Mouse (Mus musculus) forebrain, embryonic 13.5 days (tissue): ENCODE measurements around the gene Anp32a. TPM values are rescaled to one million over a fixed set of nuclear protein-coding genes. Genes with fewer than 3 reads are reported as not detected.

Source experiments
- ATAC-seq: fragments of 200-750 bp; cut with Nextera tagmentation; 2 replicates; pipeline ENCODE4 v1.8.0; 2017
- H3K27ac ChIP-seq: fragments of 300-500 bp; sonication (generic); 2 replicates; pipeline ENCODE4 v1.5.1; 2015; ENCODE audit warnings: inconsistent platforms, mild to moderate bottlenecking, moderate library complexity
- H3K27me3 ChIP-seq: fragments of 300-500 bp; sonication (generic); 2 replicates; pipeline ENCODE4 v1.6.1; 2015; ENCODE audit warnings: mild to moderate bottlenecking, inconsistent platforms
- H3K36me3 ChIP-seq: fragments of 300-500 bp; sonication (generic); 2 replicates; pipeline ENCODE4 v1.6.1; 2015; ENCODE audit warnings: mild to moderate bottlenecking, inconsistent platforms; ENCODE audit not compliant: poor library complexity, severe bottlenecking
- H3K4me1 ChIP-seq: fragments of 300-500 bp; sonication (generic); 2 replicates; pipeline ENCODE4 v1.6.1; 2015; ENCODE audit warnings: inconsistent platforms
- H3K4me2 ChIP-seq: fragments of 300-500 bp; sonication (generic); 2 replicates; pipeline ENCODE4 v1.6.1; 2015; ENCODE audit warnings: inconsistent platforms, mild to moderate bottlenecking, moderate library complexity
- H3K4me3 ChIP-seq: fragments of 300-500 bp; sonication (generic); 2 replicates; pipeline ENCODE4 v1.5.1; 2015; ENCODE audit warnings: mild to moderate bottlenecking, inconsistent platforms
- H3K9ac ChIP-seq: fragments of 300-500 bp; sonication (generic); 2 replicates; pipeline ENCODE4 v1.6.1; 2015; ENCODE audit warnings: mild to moderate bottlenecking, inconsistent platforms
- H3K9me3 ChIP-seq: fragments of 300-500 bp; sonication (generic); replicated peaks from 2 replicates; pipeline ENCODE4 v1.6.1; 2016; ENCODE audit warnings: inconsistent platforms
- WGBS: fragments of 180-500 bp; shearing (Covaris S2); methylation state at CpG from one replicate; pipeline ENCODE4 v1.1.7; 2015; 5-methylcytosine and 5-hydroxymethylcytosine counted together
- polyA plus RNA-seq: library from polyadenylated mRNA; unstranded; fragments of >200 nt; fragmentation: Nextera tagmentation; extraction: Ambion mirVana; gene quantifications from 2 replicates; pipeline ENCODE4 v1.2.1, GENCODE M21; 2015

The Anp32a gene
- polyA plus RNA-seq = 254 and 256 TPM in 2 replicates

DNA sequence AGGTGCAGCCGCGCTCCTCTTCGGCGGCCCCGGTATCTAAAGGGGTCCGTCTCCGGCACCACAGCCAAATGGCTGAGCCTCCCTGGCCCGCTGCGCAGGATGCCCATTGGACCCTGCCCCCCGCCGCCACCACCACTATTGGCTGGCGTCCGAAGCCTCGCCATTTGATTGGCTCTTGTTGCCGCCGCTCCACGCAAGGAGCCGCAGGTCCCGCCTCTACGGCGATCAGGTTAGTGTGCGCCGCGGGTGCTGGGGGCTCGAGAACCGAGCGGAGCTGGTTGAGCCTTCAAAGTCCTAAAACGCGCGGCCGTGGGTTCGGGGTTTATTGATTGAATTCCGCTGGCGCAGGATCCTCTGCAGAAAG lies at the start of gene Anp32a:
Gene Anp32a (plus strand): TSS at position 171 of the 364 bp plus-strand sequence.
- Histone ChIP-seq H3K9ac (peak within 1 kb of the TSS; percentile 98), H3K9me3 (no peaks in the 10 kb centered on the region), H3K27ac (peak within 1 kb of the TSS; percentile 99), H3K4me3 (peak within 1 kb of the TSS; percentile 94), H3K4me1 (peaks cover 29% of the 10 kb centered on the region), H3K27me3 (no peaks in the 10 kb centered on the region), H3K4me2 (peak within 1 kb of the TSS; percentile 82), H3K36me3 (no peaks in the 10 kb centered on the region)
- peak; percentile 93 for ATAC-seq
- under 1% methylated on average over 34 of the region's 34 CpGs for WGBS

DNA sequence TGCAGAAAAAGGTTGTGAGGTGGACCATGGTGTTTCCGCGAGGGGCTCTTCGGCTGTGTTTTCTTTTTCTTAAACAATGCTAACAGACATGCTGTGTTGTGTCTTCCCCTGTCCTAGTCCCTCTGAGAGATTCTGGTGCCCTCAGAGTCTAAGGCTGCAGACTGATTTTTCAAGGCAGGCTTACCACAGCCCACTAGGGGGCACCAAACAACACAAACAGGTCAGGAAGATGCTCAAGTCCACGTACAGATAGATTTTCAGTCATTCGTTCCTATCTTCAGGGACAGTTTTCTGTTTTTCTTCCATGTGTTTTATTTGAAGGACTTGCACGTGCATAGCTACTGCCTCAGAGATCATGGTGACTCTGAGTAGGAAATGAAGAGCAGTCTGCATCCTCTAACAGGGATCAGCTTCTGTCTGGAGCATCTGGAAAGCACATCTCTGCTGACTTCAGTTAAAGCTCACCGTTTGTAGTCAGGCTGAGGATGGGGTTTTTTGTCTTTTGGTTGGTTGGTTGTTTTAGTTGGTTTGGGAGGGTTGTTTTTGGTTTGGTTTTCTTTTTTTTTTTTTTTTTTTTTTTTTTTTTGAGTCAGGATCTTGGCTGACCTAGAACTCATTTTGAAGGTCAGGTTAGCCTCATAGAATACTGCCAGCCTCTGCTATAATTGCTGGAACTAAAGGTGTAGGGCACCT lies 45.9 kb upstream of the Anp32a start:
- H3K4me2 ChIP-seq = no peak overlapping the region
- H3K27me3 ChIP-seq = no peaks in the 10 kb centered on the region
- H3K36me3 ChIP-seq = no peaks in the 10 kb centered on the region

DNA sequence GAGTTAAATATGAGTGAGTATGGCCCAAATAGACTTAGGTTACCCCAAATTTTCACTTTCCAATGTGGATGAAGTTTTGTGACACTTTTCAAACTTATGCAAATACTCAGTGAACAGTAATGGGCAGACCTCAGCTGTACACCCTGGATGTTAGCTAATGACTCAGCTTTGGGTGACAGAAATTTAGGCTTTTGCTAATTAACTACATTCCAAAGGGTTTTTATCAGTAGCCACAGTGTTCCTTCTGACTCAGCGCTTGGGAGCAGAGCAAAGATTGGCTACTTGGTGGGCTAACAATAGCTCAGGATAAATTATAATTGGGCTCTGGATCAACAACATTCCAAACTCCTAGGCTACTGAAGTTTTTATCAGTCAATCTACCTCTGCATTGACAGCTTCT lies 44.2 kb upstream of the Anp32a start:
- Histone ChIP-seq H3K4me3 (no peak overlapping the region), H3K4me2 (no peak overlapping the region), H3K9me3 (no peaks in the 10 kb centered on the region), H3K9ac (no peak overlapping the region), H3K4me1 (peaks cover 16% of the 10 kb centered on the region), H3K27me3 (no peaks in the 10 kb centered on the region), H3K36me3 (no peaks in the 10 kb centered on the region), H3K27ac (no peak overlapping the region)
- 17% methylated on average over 1 of the region's 1 CpGs for WGBS
- ATAC-seq = no peak

More for the DNA sequence above, 45.9 kb upstream of the Anp32a start:
- H3K27ac ChIP-seq = no peak overlapping the region
- H3K4me1 ChIP-seq = peaks cover 16% of the 10 kb centered on the region
- 28% methylated on average over 7 of the region's 7 CpGs for WGBS
- no peaks in the 10 kb centered on the region for H3K9me3 ChIP-seq
- ATAC-seq = no peak
- no peak overlapping the region for H3K9ac ChIP-seq
- no peak overlapping the region for H3K4me3 ChIP-seq

DNA sequence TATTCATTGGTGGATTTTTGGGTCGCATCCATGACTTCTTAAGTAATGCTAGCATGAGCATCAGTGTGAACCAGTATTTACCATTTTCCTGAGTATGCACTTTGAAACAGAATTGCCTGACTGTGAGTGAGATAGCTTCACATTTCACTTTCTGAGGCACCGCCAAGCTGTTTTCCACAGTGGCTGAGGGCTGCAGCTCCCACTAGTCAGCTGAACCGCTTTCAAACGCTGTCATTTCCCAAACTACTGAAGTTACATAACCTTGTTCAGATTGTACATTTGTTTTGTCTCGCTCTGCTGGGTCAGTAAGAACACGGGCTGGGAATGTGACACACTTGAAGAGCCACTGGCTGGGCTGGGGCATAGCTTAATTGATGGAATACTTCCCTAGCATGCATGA lies 25.5 kb upstream of the Anp32a start:
- Histone ChIP-seq H3K4me3 (no peak overlapping the region), H3K27ac (no peak overlapping the region), H3K4me1 (no peaks in the 10 kb centered on the region), H3K9me3 (0 out of 2 replicates have a peak, but pooled peaks cover 4% of the 10 kb centered on the region), H3K9ac (no peak overlapping the region), H3K27me3 (no peaks in the 10 kb centered on the region), H3K4me2 (no peak overlapping the region), H3K36me3 (no peaks in the 10 kb centered on the region)
- 96% methylated on average over 6 of the region's 6 CpGs for WGBS
- no peak for ATAC-seq

DNA sequence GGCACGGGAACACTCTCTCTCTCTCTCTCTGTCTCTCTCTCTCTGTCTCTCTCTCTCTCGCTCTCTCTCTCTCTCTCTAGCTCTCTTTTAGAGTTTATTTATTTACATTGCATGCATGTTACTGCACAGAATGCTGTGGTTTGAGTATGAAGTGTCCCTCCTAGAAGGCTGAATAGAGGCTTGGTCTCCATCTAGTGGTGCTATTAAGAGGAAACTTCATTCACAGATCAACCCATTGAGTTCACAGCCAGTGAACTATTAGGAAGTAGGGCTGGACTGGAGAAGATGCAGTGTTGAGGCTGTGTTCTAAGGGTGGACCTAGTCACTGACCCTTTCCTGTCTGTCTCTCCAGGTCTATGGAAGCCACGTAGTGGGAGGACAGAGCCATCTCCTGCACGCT lies 22.4 kb upstream of the Anp32a start:
- Histone ChIP-seq H3K4me1 (0 out of 2 replicates have a peak, but pooled peaks cover 3% of the 10 kb centered on the region), H3K9ac (no peak overlapping the region), H3K4me2 (no peak overlapping the region), H3K4me3 (no peak overlapping the region), H3K9me3 (peaks cover 8% of the 10 kb centered on the region), H3K27ac (no peak overlapping the region), H3K36me3 (no peaks in the 10 kb centered on the region), H3K27me3 (no peaks in the 10 kb centered on the region)
- ATAC-seq = no peak
- 87% methylated on average over 4 of the region's 4 CpGs for WGBS

DNA sequence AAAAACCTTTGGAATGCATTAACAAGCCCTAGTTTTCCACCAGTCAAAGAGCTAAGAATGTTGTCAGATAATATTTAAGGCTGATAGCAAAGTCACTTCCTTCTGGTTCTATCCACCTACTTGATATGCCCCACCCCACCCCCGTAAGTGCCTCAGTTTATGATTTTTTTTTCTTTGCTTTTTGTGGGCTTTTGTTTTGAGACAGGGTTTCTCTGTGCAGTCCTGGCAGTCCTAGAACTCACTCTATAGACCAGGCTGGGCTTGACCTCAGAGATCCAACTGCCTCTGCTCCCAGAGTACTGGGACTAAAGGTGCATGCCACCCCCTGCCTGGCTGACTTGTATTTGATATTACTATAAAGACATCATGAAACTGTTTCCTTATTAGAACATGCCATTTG lies 17.3 kb upstream of the Anp32a start:
- Histone ChIP-seq H3K4me1 (0 out of 2 replicates have a peak, but pooled peaks cover 3% of the 10 kb centered on the region), H3K9ac (no peak overlapping the region), H3K27ac (no peak overlapping the region), H3K4me2 (no peak overlapping the region), H3K4me3 (no peak overlapping the region), H3K9me3 (peaks cover 4% of the 10 kb centered on the region), H3K27me3 (no peaks in the 10 kb centered on the region), H3K36me3 (no peaks in the 10 kb centered on the region)
- no peak for ATAC-seq
- 78% methylated on average over 1 of the region's 1 CpGs for WGBS

DNA sequence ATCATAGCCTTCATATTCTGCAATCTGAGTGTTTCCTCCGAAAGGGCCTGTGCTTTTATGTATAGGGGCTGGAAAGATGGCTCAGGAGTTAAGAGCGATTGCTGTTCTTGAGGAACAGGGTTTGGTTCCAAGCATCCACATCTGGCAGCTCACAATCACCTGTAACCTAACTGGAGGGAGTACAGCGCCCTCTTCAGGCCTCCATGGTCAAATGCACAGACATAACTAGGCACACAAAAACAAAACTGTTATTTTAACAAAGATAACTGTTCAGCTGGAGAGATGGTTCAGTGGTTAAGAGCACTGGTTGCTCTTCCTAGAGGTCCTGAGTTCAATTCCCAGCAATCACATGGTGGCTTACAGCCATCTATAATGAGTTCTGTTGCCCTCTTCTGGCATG lies 15.1 kb upstream of the Anp32a start:
- 68% methylated on average over 3 of the region's 3 CpGs for WGBS
- H3K9ac ChIP-seq = no peak overlapping the region
- ATAC-seq = no peak
- H3K27ac ChIP-seq = no peak overlapping the region
- no peaks in the 10 kb centered on the region for H3K36me3 ChIP-seq
- H3K27me3 ChIP-seq = no peaks in the 10 kb centered on the region
- H3K4me3 ChIP-seq = no peak overlapping the region
- H3K4me2 ChIP-seq = no peak overlapping the region
- 0 out of 2 replicates have a peak, but pooled peaks cover 3% of the 10 kb centered on the region for H3K4me1 ChIP-seq
- H3K9me3 ChIP-seq = peaks cover 2% of the 10 kb centered on the region

DNA sequence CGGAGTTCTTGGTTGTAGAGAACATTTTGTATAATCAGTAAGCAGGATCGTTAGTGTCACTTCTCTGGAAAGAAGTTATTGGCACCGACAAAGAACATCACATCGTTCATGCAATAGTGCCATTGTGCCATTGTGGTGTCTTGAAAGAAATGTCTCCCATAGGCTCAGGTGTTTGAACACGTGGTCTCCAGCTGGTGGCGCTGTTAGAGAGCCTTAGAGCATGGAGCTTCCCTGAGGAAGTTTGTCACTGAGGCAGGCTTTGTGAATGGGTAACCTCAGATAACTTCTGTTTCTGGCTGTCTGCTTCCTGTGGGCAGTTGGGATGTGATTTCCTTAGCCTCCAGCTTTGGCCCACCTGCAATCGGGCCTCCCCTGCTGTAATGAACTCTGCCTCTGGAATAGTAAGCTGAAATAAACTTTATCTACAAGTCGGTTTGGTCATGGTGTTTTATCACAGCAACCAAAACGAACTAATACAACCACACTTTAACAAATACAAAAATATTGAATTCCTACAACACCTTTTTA lies 6.7 kb upstream of the Anp32a start:
- no peaks in the 10 kb centered on the region for H3K27me3 ChIP-seq
- peaks cover 10% of the 10 kb centered on the region for H3K4me1 ChIP-seq
- 84% methylated on average over 9 of the region's 9 CpGs for WGBS
- H3K9ac ChIP-seq = no peak overlapping the region
- H3K36me3 ChIP-seq = no peaks in the 10 kb centered on the region
- H3K9me3 ChIP-seq = no peaks in the 10 kb centered on the region
- ATAC-seq = no peak
- H3K4me3 ChIP-seq = no peak overlapping the region
- no peak overlapping the region for H3K4me2 ChIP-seq
- H3K27ac ChIP-seq = no peak overlapping the region

DNA sequence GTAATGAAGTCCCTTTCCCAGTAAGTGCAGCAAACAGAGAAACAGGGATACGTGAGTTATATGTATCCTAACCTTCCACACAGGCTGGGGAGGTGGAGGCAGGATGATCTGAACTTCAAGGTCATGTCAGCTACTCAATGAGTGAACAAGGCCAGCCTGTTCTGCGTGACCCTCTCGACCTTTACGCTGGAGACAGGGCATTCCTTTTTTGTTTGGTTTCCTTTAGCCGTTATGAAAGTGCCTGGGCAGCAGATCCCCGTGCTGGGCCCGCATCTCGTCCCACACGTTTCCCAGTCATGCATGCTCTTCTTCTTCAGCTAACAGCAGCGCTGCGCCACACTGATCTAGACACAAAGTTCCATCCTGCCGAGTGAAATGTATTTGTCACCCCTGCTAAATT lies 5.7 kb upstream of the Anp32a start:
- no peaks in the 10 kb centered on the region for H3K9me3 ChIP-seq
- peaks cover 16% of the 10 kb centered on the region for H3K4me1 ChIP-seq
- H3K9ac ChIP-seq = no peak overlapping the region
- WGBS = 66% methylated on average over 12 of the region's 12 CpGs
- no peaks in the 10 kb centered on the region for H3K27me3 ChIP-seq
- H3K4me2 ChIP-seq = no peak overlapping the region
- H3K27ac ChIP-seq = no peak overlapping the region
- no peak for ATAC-seq
- no peak overlapping the region for H3K4me3 ChIP-seq
- H3K36me3 ChIP-seq = no peaks in the 10 kb centered on the region

DNA sequence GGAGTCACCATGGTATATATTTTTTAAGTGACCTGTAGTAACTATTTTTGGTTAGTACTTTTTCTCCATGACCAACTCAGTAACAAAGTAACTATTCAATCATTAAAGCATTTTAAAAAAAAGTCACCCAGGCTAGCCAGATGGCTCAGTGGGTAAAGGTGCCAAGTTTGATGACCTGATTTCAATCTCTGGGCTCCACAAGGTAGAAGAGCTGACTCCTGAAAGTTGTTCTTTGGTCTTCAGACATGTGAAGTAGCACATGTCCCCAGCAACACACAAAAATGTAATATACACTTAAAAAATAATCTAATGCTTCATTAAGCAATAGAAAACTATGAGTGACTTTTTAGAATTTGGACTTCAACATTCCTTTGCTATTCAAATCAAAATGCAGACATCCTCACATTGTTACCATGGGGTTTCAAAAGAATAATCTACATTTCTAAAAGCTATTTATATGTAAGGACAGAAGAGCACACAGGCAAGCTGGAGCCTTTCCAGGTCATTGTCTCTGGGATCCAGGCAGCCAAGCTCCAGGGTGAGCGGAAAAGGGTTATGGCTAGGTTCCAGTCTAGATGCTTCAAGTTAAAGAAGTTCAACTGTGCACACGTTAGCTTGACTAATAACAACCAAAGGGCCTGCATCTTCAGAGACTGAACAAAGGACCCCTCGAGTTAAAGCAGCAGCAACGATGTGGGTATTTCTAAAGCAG lies 3.0 kb upstream of the Anp32a start:
- 60% methylated on average over 4 of the region's 4 CpGs for WGBS
- Histone ChIP-seq H3K27me3 (no peaks in the 10 kb centered on the region), H3K4me2 (peak overlapping the region; percentile 2; the same call in 1 of the 2 replicates), H3K36me3 (no peaks in the 10 kb centered on the region), H3K4me1 (peaks cover 16% of the 10 kb centered on the region), H3K4me3 (no peak overlapping the region), H3K9me3 (no peaks in the 10 kb centered on the region), H3K27ac (no peak overlapping the region), H3K9ac (no peak overlapping the region)
- no peak for ATAC-seq

DNA sequence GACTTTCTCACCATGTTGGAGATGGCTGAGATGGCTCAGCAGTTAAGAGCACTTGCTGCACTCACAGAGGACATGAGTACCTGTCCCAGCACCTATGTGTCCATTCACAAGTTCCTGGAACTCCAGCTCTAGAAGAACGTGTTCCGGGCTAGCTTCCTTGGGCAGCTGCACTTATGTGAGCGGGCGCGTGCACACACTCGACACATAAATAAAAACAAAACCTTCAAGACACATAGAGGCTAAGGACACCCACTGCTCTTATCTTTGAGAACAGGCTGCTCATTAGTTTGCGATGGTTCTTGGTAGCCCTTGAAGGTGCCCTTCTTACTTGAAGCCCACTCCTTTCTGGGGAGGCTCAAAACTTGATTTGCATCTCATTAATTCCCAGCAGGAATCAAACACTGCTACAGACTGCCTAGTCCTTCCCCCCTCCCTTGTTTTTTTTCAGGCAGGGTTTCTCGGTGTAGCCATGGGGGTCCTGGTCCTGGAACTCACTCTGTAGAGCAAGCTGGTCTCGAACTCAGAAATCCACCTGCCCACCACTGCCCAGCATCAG lies 2.4 kb upstream of the Anp32a start:
- no peak for ATAC-seq
- Histone ChIP-seq H3K4me3 (no peak overlapping the region), H3K9me3 (no peaks in the 10 kb centered on the region), H3K36me3 (no peaks in the 10 kb centered on the region), H3K9ac (no peak overlapping the region), H3K4me2 (peak overlapping the region; percentile 2; the same call in 1 of the 2 replicates), H3K27ac (no peak overlapping the region), H3K27me3 (no peaks in the 10 kb centered on the region), H3K4me1 (peaks cover 16% of the 10 kb centered on the region)
- WGBS = 60% methylated on average over 9 of the region's 9 CpGs
